Mouse (Mus musculus): Measurements from ENCODE around the gene Lrriq3. TPM values are rescaled to one million over a fixed set of nuclear protein-coding genes. Genes with fewer than 3 reads are reported as not detected.

The Lrriq3 gene
- polyA plus RNA-seq, 1 experiment from 2014 or later, result 0.53 TPM

- H3K27ac ChIP-seq (replicated peaks), result no peak overlapping the region
- H3K9ac ChIP-seq (ENCODE audit: low read length), result no peak overlapping the region
- no peak for TF ChIP-seq EP300 (optimal IDR thresholded peaks at IDR 0.05)
- TF ChIP-seq CTCF (IDR thresholded peaks at IDR 0.05; ENCODE audit: low read depth), result no peak
- no peaks in the 10 kb centered on the region for H3K27me3 ChIP-seq (ENCODE audit: control insufficient read depth, insufficient read depth, low read length)
- no peak for ATAC-seq (ENCODE audit: low FRiP score, low TSS enrichment)
- no peak overlapping the region for H3K4me3 ChIP-seq (ENCODE audit: low read depth, low read length)
- no peak for DNase-seq (ENCODE audit: low spot score)
- 82% methylated on average over 5 of the region's 5 CpGs for WGBS
- H3K9me3 ChIP-seq (ENCODE audit: control insufficient read depth, low read length), result no peaks in the 10 kb centered on the region
- H3K36me3 ChIP-seq (ENCODE audit: control insufficient read depth, insufficient read depth, low read length), result no peaks in the 10 kb centered on the region
- H3K4me2 ChIP-seq (replicated peaks; ENCODE audit: low read depth), result no peak overlapping the region
- H3K4me1 ChIP-seq (replicated peaks; ENCODE audit: control insufficient read depth, insufficient read depth), result no peaks in the 10 kb centered on the region
Observed at GRCm38 (mm10) chr3:155137737-155138136, 44.5 kb downstream of the Lrriq3 start.

- DNase-seq (ENCODE audit: low spot score) (no peak), ATAC-seq (ENCODE audit: low FRiP score, low TSS enrichment) (no peak)
- no peaks in the 10 kb centered on the region for H3K27me3 ChIP-seq (ENCODE audit: control insufficient read depth, insufficient read depth, low read length)
- no peaks in the 10 kb centered on the region for H3K4me1 ChIP-seq (replicated peaks; ENCODE audit: control insufficient read depth, insufficient read depth)
- H3K9ac ChIP-seq (ENCODE audit: low read length), result no peak overlapping the region
- TF ChIP-seq CTCF (IDR thresholded peaks at IDR 0.05; ENCODE audit: low read depth) (no peak), EP300 (optimal IDR thresholded peaks at IDR 0.05) (no peak)
- H3K36me3 ChIP-seq (ENCODE audit: control insufficient read depth, insufficient read depth, low read length), result no peaks in the 10 kb centered on the region
- no peak overlapping the region for H3K27ac ChIP-seq (replicated peaks)
- H3K4me2 ChIP-seq (replicated peaks; ENCODE audit: low read depth), result no peak overlapping the region
- no peak overlapping the region for H3K4me3 ChIP-seq (ENCODE audit: low read depth, low read length)
- no peaks in the 10 kb centered on the region for H3K9me3 ChIP-seq (ENCODE audit: control insufficient read depth, low read length)
- 87% methylated on average over 11 of the region's 11 CpGs for WGBS
Observed at GRCm38 (mm10) chr3:155141047-155141446, 47.8 kb downstream of the Lrriq3 start.

- Histone ChIP-seq H3K27ac (replicated peaks) (no peak overlapping the region), H3K36me3 (ENCODE audit: control insufficient read depth, insufficient read depth, low read length) (no peaks in the 10 kb centered on the region), H3K4me1 (replicated peaks; ENCODE audit: control insufficient read depth, insufficient read depth) (no peaks in the 10 kb centered on the region), H3K4me2 (replicated peaks; ENCODE audit: low read depth) (no peak overlapping the region), H3K27me3 (ENCODE audit: control insufficient read depth, insufficient read depth, low read length) (no peaks in the 10 kb centered on the region), H3K9me3 (ENCODE audit: control insufficient read depth, low read length) (no peaks in the 10 kb centered on the region), H3K9ac (ENCODE audit: low read length) (no peak overlapping the region), H3K4me3 (ENCODE audit: low read depth, low read length) (no peak overlapping the region)
- no peak for DNase-seq (ENCODE audit: low spot score)
- no peak for ATAC-seq (ENCODE audit: low FRiP score, low TSS enrichment)
- WGBS, result 80% methylated on average over 1 of the region's 1 CpGs
- no peak for TF ChIP-seq EP300 (optimal IDR thresholded peaks at IDR 0.05)
- TF ChIP-seq CTCF (IDR thresholded peaks at IDR 0.05; ENCODE audit: low read depth), result no peak
Observed at GRCm38 (mm10) chr3:155144368-155144767, 51.1 kb downstream of the Lrriq3 start.

GRCm38 (mm10) chr3:155161842-155162241 is 68.6 kb downstream of the Lrriq3 start:
- Histone ChIP-seq H3K9ac (ENCODE audit: low read length) (no peak overlapping the region), H3K9me3 (ENCODE audit: control insufficient read depth, low read length) (no peaks in the 10 kb centered on the region), H3K4me2 (replicated peaks; ENCODE audit: low read depth) (no peak overlapping the region), H3K27ac (replicated peaks) (no peak overlapping the region), H3K36me3 (ENCODE audit: control insufficient read depth, insufficient read depth, low read length) (no peaks in the 10 kb centered on the region), H3K4me1 (replicated peaks; ENCODE audit: control insufficient read depth, insufficient read depth) (no peaks in the 10 kb centered on the region), H3K27me3 (ENCODE audit: control insufficient read depth, insufficient read depth, low read length) (no peaks in the 10 kb centered on the region), H3K4me3 (ENCODE audit: low read depth, low read length) (no peak overlapping the region)
- DNase-seq (ENCODE audit: low spot score) (no peak), ATAC-seq (ENCODE audit: low FRiP score, low TSS enrichment) (no peak)
- TF ChIP-seq EP300 (optimal IDR thresholded peaks at IDR 0.05) (no peak), CTCF (IDR thresholded peaks at IDR 0.05; ENCODE audit: low read depth) (no peak)

GRCm38 (mm10) chr3:155180303-155180902 is 87.2 kb downstream of the Lrriq3 start:
- Histone ChIP-seq H3K9me3 (ENCODE audit: control insufficient read depth, low read length) (no peaks in the 10 kb centered on the region), H3K4me1 (replicated peaks; ENCODE audit: control insufficient read depth, insufficient read depth) (no peaks in the 10 kb centered on the region), H3K4me2 (replicated peaks; ENCODE audit: low read depth) (no peak overlapping the region), H3K9ac (ENCODE audit: low read length) (no peak overlapping the region), H3K36me3 (ENCODE audit: control insufficient read depth, insufficient read depth, low read length) (no peaks in the 10 kb centered on the region), H3K4me3 (ENCODE audit: low read depth, low read length) (no peak overlapping the region), H3K27ac (replicated peaks) (no peak overlapping the region), H3K27me3 (ENCODE audit: control insufficient read depth, insufficient read depth, low read length) (no peaks in the 10 kb centered on the region)
- ATAC-seq (ENCODE audit: low FRiP score, low TSS enrichment) (no peak), DNase-seq (ENCODE audit: low spot score) (no peak)
- WGBS, result 68% methylated on average over 3 of the region's 3 CpGs
- TF ChIP-seq CTCF (IDR thresholded peaks at IDR 0.05; ENCODE audit: low read depth), result no peak
- TF ChIP-seq EP300 (optimal IDR thresholded peaks at IDR 0.05), result no peak

GRCm38 (mm10) chr3:155186456-155186855 is 93.2 kb downstream of the Lrriq3 start:
- no peaks in the 10 kb centered on the region for H3K9me3 ChIP-seq (ENCODE audit: control insufficient read depth, low read length)
- H3K27ac ChIP-seq (replicated peaks), result no peak overlapping the region
- 77% methylated on average over 2 of the region's 2 CpGs for WGBS
- ATAC-seq (ENCODE audit: low FRiP score, low TSS enrichment) (no peak), DNase-seq (ENCODE audit: low spot score) (no peak)
- no peak overlapping the region for H3K4me3 ChIP-seq (ENCODE audit: low read depth, low read length)
- H3K4me1 ChIP-seq (replicated peaks; ENCODE audit: control insufficient read depth, insufficient read depth), result no peaks in the 10 kb centered on the region
- TF ChIP-seq CTCF (IDR thresholded peaks at IDR 0.05; ENCODE audit: low read depth), result no peak
- no peak for TF ChIP-seq EP300 (optimal IDR thresholded peaks at IDR 0.05)
- no peak overlapping the region for H3K4me2 ChIP-seq (replicated peaks; ENCODE audit: low read depth)
- H3K36me3 ChIP-seq (ENCODE audit: control insufficient read depth, insufficient read depth, low read length), result no peaks in the 10 kb centered on the region
- no peaks in the 10 kb centered on the region for H3K27me3 ChIP-seq (ENCODE audit: control insufficient read depth, insufficient read depth, low read length)
- no peak overlapping the region for H3K9ac ChIP-seq (ENCODE audit: low read length)
